Mouse (Mus musculus): ENCODE data around the gene Hnrnph1.

The Hnrnph1 gene

DNA sequence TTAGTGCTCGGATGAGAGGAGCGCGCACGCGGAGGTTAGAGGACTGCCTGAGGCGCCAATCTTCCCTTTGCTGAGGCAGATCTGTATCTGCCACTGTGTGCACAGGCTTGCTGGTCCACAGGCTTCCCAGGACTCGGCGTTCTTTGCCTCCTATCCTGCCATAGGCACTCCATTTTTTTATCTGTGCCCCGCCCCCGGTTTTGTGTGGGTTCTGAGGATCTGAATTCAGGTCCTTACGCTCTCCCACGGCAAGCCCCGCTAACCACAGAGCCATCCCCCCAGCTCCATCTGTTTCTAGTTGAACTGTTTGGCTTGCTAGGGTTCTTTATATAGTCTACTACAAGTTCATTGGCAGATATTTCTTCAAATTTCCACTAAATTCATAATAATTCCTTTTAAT lies 22.0 kb downstream of the Hnrnph1 start:
- no peak for DNase-seq (ENCODE audit: inconsistent age in 2 of 2, low spot score in 1 of 2)

DNA sequence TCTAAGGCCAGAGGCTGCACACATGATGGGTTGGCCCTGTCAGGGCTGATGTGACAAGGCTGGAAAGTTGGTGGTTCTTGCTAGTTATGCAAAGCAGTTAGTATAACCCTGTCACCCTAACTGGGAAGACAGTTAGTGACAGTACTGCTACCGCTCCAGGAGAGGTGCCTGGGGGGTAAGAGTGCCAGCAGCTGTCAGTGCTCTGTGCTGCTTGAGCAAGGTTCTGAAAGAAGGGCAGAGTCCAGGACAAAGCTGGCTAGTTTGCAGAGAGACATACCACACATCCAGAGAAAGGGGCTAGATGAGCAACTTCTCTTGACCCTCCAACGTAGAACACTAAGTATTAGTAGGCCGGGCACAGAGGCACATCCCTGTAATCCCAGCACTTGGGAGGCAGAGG lies 25.7 kb downstream of the Hnrnph1 start:
- DNase-seq (ENCODE audit: inconsistent age in 2 of 2, low spot score in 1 of 2): no peak

DNA sequence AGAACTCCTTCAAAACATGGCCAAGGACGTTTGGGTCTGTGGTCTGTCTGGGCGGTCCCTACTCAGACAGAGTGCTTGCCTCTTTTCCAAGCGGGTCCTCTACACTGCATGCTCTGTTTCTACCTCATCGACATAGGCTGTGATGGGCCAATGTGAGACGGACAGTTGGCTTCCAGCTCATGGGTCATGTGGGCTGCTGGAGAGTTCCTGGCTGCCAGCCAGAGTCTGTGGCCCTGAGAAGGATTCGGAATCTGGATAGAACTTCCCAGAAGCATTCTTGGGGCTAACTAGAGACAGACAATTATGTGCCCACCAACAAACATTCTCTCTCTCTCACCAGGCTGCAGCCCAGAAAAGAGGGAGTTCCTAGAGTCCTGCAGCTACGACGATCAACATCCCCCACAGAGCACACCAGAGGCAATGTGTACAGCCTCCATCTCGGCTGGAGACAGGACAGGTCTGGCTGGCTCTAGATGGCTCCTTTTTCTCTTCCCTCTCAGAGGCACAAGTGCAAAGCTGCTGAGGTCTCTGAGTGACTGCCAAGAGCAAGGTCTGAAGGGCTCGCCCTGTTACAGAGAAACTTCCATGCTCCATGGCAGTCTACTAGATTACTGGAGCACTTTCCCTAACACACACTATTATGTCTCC lies 26.7 kb downstream of the Hnrnph1 start:
- peak; percentile 83 to 91 for DNase-seq (ENCODE audit: inconsistent age in 2 of 2, low spot score in 1 of 2)

DNA sequence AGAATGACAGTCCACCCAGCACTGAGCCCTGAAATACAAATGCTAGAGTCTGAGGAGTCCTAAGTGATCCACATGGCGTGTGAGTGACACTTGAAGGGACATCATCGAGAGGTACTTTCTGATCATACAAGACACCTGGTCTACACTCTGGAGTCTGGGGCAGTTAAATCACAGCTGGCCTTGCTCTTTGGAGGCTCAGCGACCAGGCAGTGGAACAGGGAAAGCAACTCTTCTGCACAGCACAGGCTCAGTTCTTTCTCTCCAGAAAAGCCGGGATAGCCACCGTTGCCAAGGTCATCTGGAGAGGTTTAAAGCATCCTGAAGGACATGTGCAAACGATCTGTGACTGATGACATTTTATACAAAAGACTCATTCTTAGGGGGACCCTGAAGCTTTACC lies 30.4 kb downstream of the Hnrnph1 start:
- DNase-seq (ENCODE audit: inconsistent age in 2 of 2, low spot score in 1 of 2): peak; percentile 69

DNA sequence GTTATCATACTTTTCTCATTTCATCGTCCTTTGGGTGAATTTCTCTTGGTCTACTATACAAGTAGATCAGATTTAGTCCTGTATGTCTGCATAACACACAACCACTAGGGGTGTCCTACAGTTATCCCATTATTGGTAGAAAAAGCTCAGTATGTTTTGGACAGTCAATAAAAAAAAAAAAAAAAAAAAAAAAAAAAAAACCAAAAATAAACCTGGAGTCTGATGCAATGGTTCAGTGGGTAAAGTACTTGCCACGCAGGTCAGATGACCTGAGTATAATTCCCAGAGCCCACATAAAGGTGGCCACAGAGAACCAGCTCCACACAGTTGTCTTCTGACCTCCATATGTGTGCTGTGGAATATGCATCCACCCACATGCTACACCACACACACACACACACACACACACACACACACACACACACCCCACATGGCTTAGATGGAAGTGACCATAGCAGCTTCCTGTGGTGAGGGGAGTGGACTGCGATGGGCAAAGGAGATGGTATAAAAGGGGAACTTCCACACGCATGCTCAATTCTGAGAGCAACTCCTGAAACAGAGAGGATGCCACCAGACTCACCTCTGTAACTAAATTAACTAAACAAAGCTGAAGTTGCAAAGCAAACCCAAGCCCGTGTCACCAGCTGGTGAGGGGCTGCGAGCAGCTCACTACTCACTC lies 38.9 kb downstream of the Hnrnph1 start:
- no peak for DNase-seq (ENCODE audit: inconsistent age in 2 of 2, low spot score in 1 of 2)

DNA sequence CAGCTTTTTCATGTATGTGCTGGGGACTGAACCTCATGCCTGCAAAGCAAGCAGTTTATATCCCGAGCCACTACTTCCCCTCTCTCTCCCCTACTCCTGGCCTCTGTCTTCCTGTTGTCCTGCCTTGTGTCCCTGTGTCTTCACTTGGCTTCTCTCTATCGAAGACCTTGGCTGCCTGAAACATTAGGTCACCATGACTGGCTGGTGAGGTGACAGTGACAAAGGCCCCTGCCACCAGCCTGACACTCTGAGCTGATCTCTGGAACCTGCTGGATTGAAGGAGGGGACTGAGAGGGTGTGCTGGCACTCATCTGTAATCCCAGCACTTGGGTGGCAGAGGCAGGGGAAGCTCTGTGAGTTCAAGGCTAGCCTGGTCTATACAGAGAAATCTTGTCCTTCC lies 41.1 kb downstream of the Hnrnph1 start:
- DNase-seq (ENCODE audit: inconsistent age in 2 of 2, low spot score in 1 of 2): peak; percentile 62 to 74

DNA sequence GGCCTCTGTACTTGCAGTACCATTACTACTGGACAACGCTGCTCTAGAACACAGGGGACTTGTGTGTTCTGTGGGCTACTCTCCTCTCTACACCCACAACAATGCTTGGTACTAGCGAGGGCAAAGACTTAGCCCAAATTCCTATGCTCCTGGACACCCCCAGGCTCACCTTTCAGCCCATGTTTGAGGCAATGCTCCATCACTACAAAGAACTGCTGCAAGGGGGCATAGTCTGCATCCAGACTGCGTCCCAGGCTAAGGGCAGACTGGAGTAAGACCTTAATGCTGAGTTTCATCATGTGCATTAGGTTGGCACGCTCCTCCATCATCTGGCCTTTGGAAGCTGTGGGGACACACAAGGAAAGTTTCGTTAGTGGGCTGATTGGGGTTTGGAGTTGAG lies 44.7 kb downstream of the Hnrnph1 start:
- DNase-seq (ENCODE audit: inconsistent age in 2 of 2, low spot score in 1 of 2): no peak

DNA sequence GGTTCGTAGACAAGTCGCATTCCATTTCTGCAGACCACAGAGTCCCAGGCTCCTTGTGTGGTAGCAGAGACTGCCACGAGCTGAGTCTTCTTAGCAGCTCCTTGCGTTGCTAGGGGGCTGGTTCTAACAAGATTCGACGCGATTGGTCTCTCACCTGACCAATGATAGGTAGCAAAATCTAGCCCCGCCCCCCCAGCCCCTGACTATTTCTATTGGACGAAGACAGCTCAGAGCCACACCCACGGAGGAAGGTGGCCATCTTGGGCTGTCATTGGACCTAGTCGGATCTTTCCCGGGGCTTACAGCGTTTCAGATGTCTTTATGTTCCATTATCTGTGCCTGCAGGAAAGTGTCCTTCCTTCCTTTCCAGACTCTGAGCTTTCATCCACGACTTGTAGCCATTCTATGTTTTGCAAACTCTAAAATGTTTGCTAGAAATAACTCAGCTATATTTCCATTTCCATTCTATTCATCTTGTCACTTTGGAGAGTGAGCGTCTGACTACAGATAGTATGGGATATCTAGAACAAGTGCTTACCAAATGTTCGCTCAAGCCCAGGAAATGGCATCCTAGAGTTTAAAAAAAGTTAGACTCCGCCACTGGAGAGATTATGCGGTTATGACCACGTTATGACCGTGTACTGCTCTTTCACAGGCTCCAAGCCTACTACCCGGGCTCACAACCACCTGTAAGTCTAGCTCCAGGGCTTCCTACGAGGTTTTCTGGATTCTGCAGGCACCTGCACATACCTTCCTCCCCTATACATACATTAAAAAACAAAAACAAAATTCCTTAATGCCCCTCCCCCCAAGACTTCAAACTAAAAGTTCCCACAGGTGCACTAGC lies 45.4 kb downstream of the Hnrnph1 start:
- DNase-seq (ENCODE audit: inconsistent age in 2 of 2, low spot score in 1 of 2): peak; percentile 62 to 72

DNA sequence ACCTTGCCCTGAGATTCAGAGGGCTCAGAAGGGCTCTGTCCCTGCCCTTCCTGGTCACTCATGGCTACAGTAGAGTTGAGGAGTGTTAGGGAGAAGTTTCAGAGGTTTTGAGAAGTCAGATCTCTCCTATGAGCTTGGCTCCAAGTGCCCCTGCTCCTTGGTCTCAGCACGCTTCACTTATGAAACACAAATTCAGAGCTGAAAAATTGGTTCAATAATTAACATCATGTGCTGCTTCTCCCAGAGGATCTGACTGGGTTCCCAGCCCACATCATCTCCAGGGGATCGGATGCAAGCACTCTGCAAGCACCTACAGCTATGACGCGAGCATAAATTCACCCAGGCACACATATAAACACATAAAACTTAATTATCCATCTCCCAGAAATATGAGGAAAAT lies 49.3 kb downstream of the Hnrnph1 start:
- DNase-seq (ENCODE audit: inconsistent age in 2 of 2, low spot score in 1 of 2): no peak

DNA sequence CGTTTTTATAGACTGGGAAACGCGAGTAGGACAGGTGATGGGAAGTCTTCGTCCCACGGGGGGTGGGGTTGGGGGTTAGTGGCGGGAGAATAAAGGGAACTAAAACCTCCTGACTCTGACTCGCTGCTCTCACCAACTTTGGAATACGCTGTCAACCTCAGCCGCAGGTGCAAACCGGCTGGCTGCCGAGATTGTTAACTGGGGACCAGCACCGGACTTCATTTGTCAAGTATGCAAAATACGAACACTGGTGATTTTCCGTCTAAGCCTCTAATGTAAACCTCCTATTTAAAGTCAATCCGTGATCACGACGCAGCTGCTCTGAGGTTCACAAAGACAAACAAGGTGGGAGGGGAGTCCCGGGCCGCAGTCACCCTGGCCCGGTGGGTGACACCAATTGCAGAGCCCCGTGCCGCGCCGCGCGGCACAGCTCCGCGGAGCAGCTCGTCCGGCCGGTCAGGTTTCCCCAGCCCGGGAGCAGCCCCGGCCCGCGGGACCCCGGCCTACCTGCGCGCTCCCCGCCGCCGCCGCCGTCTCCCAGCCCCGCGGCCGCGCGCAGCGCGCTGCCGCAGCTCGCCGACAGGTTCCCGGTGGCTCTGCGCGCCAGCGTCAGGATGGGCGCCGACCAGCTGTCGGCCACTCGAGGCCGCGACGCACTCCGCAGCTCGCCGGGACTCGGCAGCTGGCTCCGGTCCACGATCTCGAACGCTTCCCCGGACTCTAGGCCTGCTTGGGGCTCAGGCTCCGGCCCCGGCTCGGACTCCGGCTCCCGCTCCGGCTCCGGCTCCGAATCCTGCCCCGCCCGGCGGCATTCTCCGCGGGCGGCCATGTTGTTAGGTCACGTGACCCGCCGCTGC lies 53.7 kb downstream of the Hnrnph1 start, which contains the start of gene Rufy1:
Gene Rufy1 (minus strand): TSS at position 849 of the 857 bp plus-strand sequence.
- DNase-seq (ENCODE audit: inconsistent age in 2 of 2, low spot score in 1 of 2): peak; percentile 87 to 96

DNA sequence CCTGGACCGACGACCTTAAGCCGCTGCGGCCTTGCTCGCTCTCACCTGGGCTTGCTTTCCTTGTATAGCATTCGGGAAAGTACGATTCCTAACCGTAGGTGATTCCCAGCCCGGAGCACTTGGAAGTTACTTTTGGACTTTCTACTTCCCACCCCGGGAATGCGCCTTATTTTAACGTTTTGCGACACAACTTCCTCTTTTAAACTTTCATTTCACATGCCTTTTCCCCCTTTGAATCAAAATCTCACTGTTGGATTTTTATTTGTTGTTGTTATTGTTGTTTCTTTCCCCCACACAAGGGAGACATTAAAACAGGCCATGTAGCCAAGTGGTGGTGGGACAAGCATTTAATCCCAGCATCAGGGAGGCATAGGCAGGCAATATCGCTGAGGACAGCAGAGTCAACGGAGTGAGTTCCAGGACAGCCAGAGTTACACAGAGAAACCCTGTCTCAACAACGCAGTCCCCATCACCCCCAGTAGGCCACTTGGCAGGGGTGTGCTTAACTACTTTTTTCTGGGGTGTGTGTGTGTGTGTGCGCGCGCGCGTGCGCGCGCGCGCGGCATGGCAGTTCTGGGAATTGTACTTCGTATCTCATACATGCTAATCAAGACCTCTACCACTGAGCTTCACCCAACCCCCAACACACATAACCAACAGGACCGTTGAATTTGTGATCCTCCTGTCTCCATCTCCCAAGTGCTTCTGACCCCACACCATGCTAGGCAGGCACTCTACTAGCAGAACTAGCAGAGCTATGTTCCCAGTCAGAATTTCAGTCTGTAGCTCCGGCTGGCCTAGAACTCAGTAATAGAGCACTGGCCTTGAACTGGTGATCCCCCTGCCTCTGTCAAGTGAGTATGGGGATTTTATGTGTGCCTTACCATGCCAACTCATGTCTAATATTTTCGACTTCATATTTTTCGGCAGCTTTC lies 54.6 kb downstream of the Hnrnph1 start:
- peak; percentile 55 to 83 for DNase-seq (ENCODE audit: inconsistent age in 2 of 2, low spot score in 1 of 2)

DNA sequence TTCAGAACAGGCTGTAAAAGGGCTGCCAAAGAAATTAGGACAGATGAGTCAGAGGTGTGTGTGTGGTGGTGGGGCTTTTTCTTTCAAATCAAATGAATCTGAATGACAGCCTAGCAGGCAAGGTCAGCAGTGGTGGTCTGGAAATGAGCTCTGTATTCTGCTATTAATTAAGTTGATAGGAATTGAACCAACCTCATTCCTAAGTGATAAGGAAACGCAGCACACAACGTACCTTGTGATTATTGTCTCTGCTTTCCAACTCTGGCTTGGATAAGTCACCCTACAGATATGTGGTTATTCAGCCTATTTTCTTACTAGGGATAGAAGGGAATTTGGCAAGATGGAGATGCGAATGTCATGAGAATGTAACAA lies 55.3 kb downstream of the Hnrnph1 start:
- no peak for DNase-seq (ENCODE audit: inconsistent age in 2 of 2, low spot score in 1 of 2)

DNA sequence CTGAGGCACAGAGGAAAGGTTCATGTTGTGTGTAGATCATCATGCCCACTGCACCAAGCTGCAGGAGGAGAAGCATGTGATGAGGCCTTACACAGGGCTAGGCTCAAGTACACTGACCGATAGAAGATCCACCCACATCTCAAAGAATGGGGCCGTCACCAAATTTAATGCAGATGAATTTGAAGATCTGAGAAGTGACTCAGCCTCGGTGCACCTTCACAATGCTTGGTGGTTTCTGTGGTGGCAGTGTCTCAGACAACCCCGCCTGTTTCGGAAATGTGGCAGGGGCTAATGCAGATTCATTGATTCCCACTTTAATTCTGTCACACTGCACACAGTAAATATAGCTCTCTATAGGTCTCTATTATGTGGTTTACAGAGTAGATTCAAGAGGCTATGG lies 56.1 kb downstream of the Hnrnph1 start:
- no peak for DNase-seq (ENCODE audit: inconsistent age in 2 of 2, low spot score in 1 of 2)
